Mouse (Mus musculus) MEL (cell line): ENCODE measurements around the gene Trim32.
A peak's percentile ranks its signal among the peaks of the same experiment; 100 is the strongest.

Experiments used
- BHLHE40 ChIP-seq: IDR thresholded peaks from 2 replicates; pipeline ENCODE4 v1.6.1; 2012; ENCODE audit warnings: low read depth, mild to moderate bottlenecking, inconsistent platforms, low read length, improper control_type of control experiment, borderline replicate concordance
- CTCF ChIP-seq, 3 experiments: IDR thresholded peaks in 2 of 3; conservative IDR thresholded peaks in 1 of 3; 2 replicates each; pipeline ENCODE4 v1.5.1; 2011 to 2012; ENCODE audit warnings: low read length in 3 of 3, low read depth in 2 of 3, mild to moderate bottlenecking in 2 of 3, improper control_type of control experiment in 1 of 3, inconsistent platforms in 1 of 3, mixed read lengths in 1 of 3, moderate library complexity in 1 of 3; ENCODE audit not compliant: control insufficient read depth in 1 of 3, insufficient read depth in 1 of 3, poor library complexity in 1 of 3, severe bottlenecking in 1 of 3
- E2F4 ChIP-seq: IDR thresholded peaks from 2 replicates; pipeline ENCODE4 v1.6.1; 2011; ENCODE audit warnings: low read depth, low read length, improper control_type of control experiment, borderline replicate concordance
- KAT2A ChIP-seq: conservative IDR thresholded peaks from 2 replicates; pipeline ENCODE4 v1.6.1; 2012; ENCODE audit warnings: low read depth, low read length, improper control_type of control experiment, inconsistent platforms
- MAFK ChIP-seq: IDR thresholded peaks from 2 replicates; pipeline ENCODE4 v1.6.1; 2011; ENCODE audit warnings: low read depth, mild to moderate bottlenecking, low read length, improper control_type of control experiment, borderline replicate concordance
- MAX ChIP-seq: IDR thresholded peaks from 2 replicates; pipeline ENCODE4 v1.6.1; 2011; ENCODE audit warnings: low read length, improper control_type of control experiment
- POLR2A ChIP-seq, 2 experiments: IDR thresholded peaks; 2 replicates each; pipeline ENCODE4 v1.6.1; 2011 to 2012; ENCODE audit warnings: low read length in 2 of 2, mild to moderate bottlenecking in 2 of 2, control low read depth in 1 of 2, improper control_type of control experiment in 1 of 2, low read depth in 1 of 2, moderate library complexity in 1 of 2; ENCODE audit not compliant: control insufficient read depth in 1 of 2, insufficient read depth in 1 of 2, poor library complexity in 1 of 2
- SMC3 ChIP-seq: IDR thresholded peaks from 2 replicates; pipeline ENCODE4 v1.6.1; 2011; ENCODE audit warnings: low read depth, low read length, improper control_type of control experiment
- TAL1 ChIP-seq: IDR thresholded peaks from 2 replicates; pipeline ENCODE4 v1.6.1; 2012; ENCODE audit warnings: mild to moderate bottlenecking, inconsistent platforms, low read length, moderate library complexity, mixed read lengths

DNA sequence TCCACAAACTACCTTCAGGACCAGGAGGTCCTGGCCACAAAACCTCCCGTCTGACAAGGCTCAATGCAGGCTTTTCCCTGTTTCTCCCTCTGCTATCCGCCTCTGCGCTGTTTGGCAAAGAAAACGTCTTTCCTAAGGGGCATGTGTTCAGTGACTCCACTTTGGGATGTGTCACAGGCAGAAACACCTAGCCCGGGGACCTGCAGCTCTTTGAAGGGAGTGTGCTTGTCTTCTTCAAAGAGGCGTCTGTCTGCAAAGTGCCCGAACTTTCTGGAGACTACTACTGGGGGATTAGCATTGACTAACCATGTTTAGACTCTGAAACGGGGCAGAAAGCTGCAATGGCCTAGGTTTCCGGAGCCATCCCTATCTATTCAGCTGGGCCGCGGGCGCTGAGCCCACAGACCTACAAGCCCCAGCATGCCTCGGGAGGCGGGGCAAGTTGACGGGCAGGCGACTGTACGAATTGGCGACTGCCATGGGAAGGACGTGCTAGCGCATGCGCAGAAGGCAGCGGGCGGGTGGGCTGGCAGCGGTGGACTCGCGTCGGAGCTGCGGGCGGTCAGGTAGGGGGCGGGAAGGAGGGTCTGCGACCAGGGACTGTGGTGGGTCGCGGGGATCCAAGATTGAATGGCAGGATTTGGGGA, at the start of gene Trim32:
- TF ChIP-seq CTCF (IDR thresholded peaks at IDR 0.05 in 2 of 3, conservative IDR thresholded peaks at IDR 0.05 in 1 of 3; ENCODE audit: control insufficient read depth in 1 of 3, insufficient read depth in 1 of 3, low read depth in 2 of 3, low read length in 3 of 3, poor library complexity in 1 of 3, severe bottlenecking in 1 of 3), result no peak
- TF ChIP-seq KAT2A, result peak; percentile 63; the same call in 1 of the 2 replicates
- peak in 1 of 2 experiments; percentile 67; a peak in 3 of 4 replicates for TF ChIP-seq POLR2A (IDR thresholded peaks at IDR 0.05; ENCODE audit: control insufficient read depth in 1 of 2, insufficient read depth in 1 of 2, low read depth in 1 of 2, low read length in 2 of 2, poor library complexity in 1 of 2)
- TF ChIP-seq MAFK, result no peak
- no peak for TF ChIP-seq SMC3
- no peak for TF ChIP-seq E2F4
- TF ChIP-seq TAL1, result no peak
- TF ChIP-seq MAX, result no peak
- no peak for TF ChIP-seq BHLHE40
